Mouse (Mus musculus) limb, embryonic 11.5 days (tissue): ENCODE results near the gene Myrf. TPM values are rescaled to one million over a fixed set of nuclear protein-coding genes. Genes with fewer than 3 reads are reported as not detected.
"Not testable (repeated sequence)": the region's sequence is repeated elsewhere in the genome, so short reads cannot be mapped to it uniquely, and the experiment has no call there.

Experiments
- ATAC-seq: fragments of 200-750 bp; cut with Nextera tagmentation; 2 replicates; pipeline ENCODE4 v1.8.0; 2017; ENCODE audit warnings: low read depth; ENCODE audit not compliant: insufficient number of reproducible peaks, low FRiP score, low TSS enrichment
- DNase-seq: peaks from one replicate; pipeline ENCODE4 v3.0.0-alpha.2; 2015; ENCODE audit warnings: low spot score
- H3K27ac ChIP-seq: fragments of 300-500 bp; sonication (generic); replicated peaks from 2 replicates; pipeline ENCODE4 v1.5.1; 2014; ENCODE audit warnings: low read depth, mild to moderate bottlenecking, low read length
- H3K27me3 ChIP-seq: fragments of 300-500 bp; sonication (generic); 2 replicates; pipeline ENCODE4 v1.6.1; 2014; ENCODE audit warnings: mild to moderate bottlenecking, low read length, mixed read lengths; ENCODE audit not compliant: control insufficient read depth, insufficient read depth
- H3K36me3 ChIP-seq: fragments of 300-500 bp; sonication (generic); 2 replicates; pipeline ENCODE4 v1.6.1; 2014; ENCODE audit warnings: mild to moderate bottlenecking, low read length, moderate library complexity, mixed read lengths; ENCODE audit not compliant: control insufficient read depth, insufficient read depth
- H3K4me1 ChIP-seq: fragments of 300-500 bp; sonication (generic); 2 replicates; pipeline ENCODE4 v1.6.1; 2014; ENCODE audit warnings: low read length, mixed read lengths; ENCODE audit not compliant: control insufficient read depth, insufficient read depth
- H3K4me2 ChIP-seq: fragments of 300-500 bp; sonication (generic); 2 replicates; pipeline ENCODE4 v1.6.1; 2014; ENCODE audit warnings: low read depth, mild to moderate bottlenecking, moderate library complexity; ENCODE audit not compliant: severe bottlenecking
- H3K4me3 ChIP-seq: fragments of 300-500 bp; sonication (generic); 2 replicates; pipeline ENCODE4 v1.5.1; 2014; ENCODE audit warnings: low read depth, low read length
- H3K9ac ChIP-seq: fragments of 300-500 bp; sonication (generic); 2 replicates; pipeline ENCODE4 v1.6.1; 2014; ENCODE audit warnings: mild to moderate bottlenecking, low read length
- H3K9me3 ChIP-seq: fragments of 300-500 bp; sonication (generic); 2 replicates; pipeline ENCODE4 v1.6.1; 2016; ENCODE audit warnings: low read length; ENCODE audit not compliant: control insufficient read depth
- WGBS: fragments of 180-500 bp; shearing (Covaris S2); extraction: QIAGEN DNeasy Blood & Tissue Kit; methylation state at CpG from one replicate; pipeline ENCODE4 v1.1.7; 2014; 5-methylcytosine and 5-hydroxymethylcytosine counted together
- microRNA-seq: library from miRNA; unstranded; fragments of <30 nt; microRNA quantifications from one replicate; pipeline ENCODE4, GENCODE M21; 2016
- polyA plus RNA-seq: library from polyadenylated mRNA; unstranded; fragments of >200 nt; fragmentation: Nextera tagmentation; extraction: Ambion mirVana; gene quantifications from 2 replicates; pipeline ENCODE4 v1.2.1, GENCODE M21; 2014

Myrf gene
- polyA plus RNA-seq, 1 experiment from 2014 or later: 4.6 TPM

- Histone ChIP-seq H3K36me3 (no peaks in the 10 kb centered on the region), H3K9me3 (no peaks in the 10 kb centered on the region), H3K4me1 (no peaks in the 10 kb centered on the region), H3K9ac (no peak overlapping the region), H3K4me2 (no peak overlapping the region), H3K4me3 (no peak overlapping the region), H3K27ac (no peak overlapping the region), H3K27me3 (no peaks in the 10 kb centered on the region)
- ATAC-seq: no peak
- no peak for DNase-seq
These were observed 71.4 kb downstream of the Myrf start for GRCm38 (mm10) chr19:10169179-10169578.

GRCm38 (mm10) chr19:10168441-10168840, 72.1 kb downstream of the Myrf start:
- H3K4me3 ChIP-seq: no peak overlapping the region
- no peak for ATAC-seq
- no peaks in the 10 kb centered on the region for H3K4me1 ChIP-seq
- H3K9me3 ChIP-seq: no peaks in the 10 kb centered on the region
- H3K9ac ChIP-seq: no peak overlapping the region
- no peak overlapping the region for H3K27ac ChIP-seq
- H3K4me2 ChIP-seq: no peak overlapping the region
- no peak for DNase-seq
- WGBS: 83% methylated on average over 3 of the region's 3 CpGs
- no peaks in the 10 kb centered on the region for H3K36me3 ChIP-seq
- no peaks in the 10 kb centered on the region for H3K27me3 ChIP-seq

- H3K4me1 ChIP-seq: no peaks in the 10 kb centered on the region
- no peaks in the 10 kb centered on the region for H3K36me3 ChIP-seq
- H3K4me2 ChIP-seq: no peak overlapping the region
- H3K4me3 ChIP-seq: no peak overlapping the region
- no peak overlapping the region for H3K27ac ChIP-seq
- no peak for ATAC-seq
- no peaks in the 10 kb centered on the region for H3K27me3 ChIP-seq
- no peak for DNase-seq
- no peaks in the 10 kb centered on the region for H3K9me3 ChIP-seq
- 88% methylated on average over 1 of the region's 1 CpGs for WGBS
- no peak overlapping the region for H3K9ac ChIP-seq
These were observed 72.6 kb downstream of the Myrf start for GRCm38 (mm10) chr19:10167951-10168350.

- WGBS: 82% methylated on average over 4 of the region's 4 CpGs
- no peaks in the 10 kb centered on the region; the same call in 1 of the 2 replicates for H3K9me3 ChIP-seq
These were observed 73.4 kb downstream of the Myrf start for GRCm38 (mm10) chr19:10167112-10167511.

GRCm38 (mm10) chr19:10165928-10166327, 74.6 kb downstream of the Myrf start:
- not testable (repeated sequence) for H3K4me2 ChIP-seq, H3K4me3 ChIP-seq, ATAC-seq, H3K9ac ChIP-seq, H3K27ac ChIP-seq, H3K9me3 ChIP-seq, H3K4me1 ChIP-seq, DNase-seq, H3K36me3 ChIP-seq, H3K27me3 ChIP-seq
- WGBS: 89% methylated on average over 4 of the region's 4 CpGs

More at GRCm38 (mm10) chr19:10167112-10167511, 73.4 kb downstream of the Myrf start:
- DNase-seq: no peak
- Histone ChIP-seq H3K4me1 (no peaks in the 10 kb centered on the region), H3K27ac (no peak overlapping the region), H3K9ac (no peak overlapping the region), H3K27me3 (no peaks in the 10 kb centered on the region), H3K36me3 (no peaks in the 10 kb centered on the region), H3K4me3 (no peak overlapping the region), H3K4me2 (no peak overlapping the region)
- ATAC-seq: no peak

- no peak for ATAC-seq
These were observed 76.7 kb downstream of the Myrf start for GRCm38 (mm10) chr19:10163896-10164295.

More at GRCm38 (mm10) chr19:10163896-10164295, 76.7 kb downstream of the Myrf start:
- Histone ChIP-seq H3K27ac (no peak overlapping the region), H3K4me3 (no peak overlapping the region), H3K36me3 (no peaks in the 10 kb centered on the region), H3K9me3 (no peaks in the 10 kb centered on the region; the same call in 1 of the 2 replicates), H3K9ac (no peak overlapping the region), H3K27me3 (no peaks in the 10 kb centered on the region), H3K4me2 (no peak overlapping the region), H3K4me1 (no peaks in the 10 kb centered on the region)
- no peak for DNase-seq
- 85% methylated on average over 3 of the region's 3 CpGs for WGBS

Small RNAs within 50 kb of the gene (microRNA-seq; reads per million reads assigned to microRNA genes)
- 0.92 reads per million for gene Mir6993

Other genes with a start within 250 kb of the Myrf start
- gene Best1, start 239.1 kb downstream of the Myrf start, polyA plus RNA-seq: 1.9 and 2.4 TPM in 2 replicates
- 39.8 and 44.5 TPM in 2 replicates for gene Rab3il1, start 239.1 kb downstream of the Myrf start, polyA plus RNA-seq
- gene Fads3, start 199.2 kb downstream of the Myrf start, polyA plus RNA-seq: 2.3 and 3.3 TPM in 2 replicates
- gene Fads2, start 139.0 kb downstream of the Myrf start, polyA plus RNA-seq: 55.1 and 57.0 TPM in 2 replicates
- 138 and 145 TPM in 2 replicates for gene Fads1, start 57.9 kb downstream of the Myrf start, polyA plus RNA-seq
- 419 and 442 TPM in 2 replicates for gene Tmem258, start 36.7 kb downstream of the Myrf start, polyA plus RNA-seq
- gene Fen1, start 36.6 kb downstream of the Myrf start, polyA plus RNA-seq: 135 and 140 TPM in 2 replicates
- gene Dagla, start 64.1 kb upstream of the Myrf start, polyA plus RNA-seq: 1.3 and 1.4 TPM in 2 replicates
- gene Syt7, start 148.3 kb upstream of the Myrf start, polyA plus RNA-seq: 0.45 and 0.55 TPM in 2 replicates
- gene Lrrc10b, start 216.7 kb upstream of the Myrf start, polyA plus RNA-seq: 0.09 TPM in 1 of 2 replicates, not detected in the other
- gene Ppp1r32, start 242.2 kb upstream of the Myrf start, polyA plus RNA-seq: 0.16 TPM in 1 of 2 replicates, not detected in the other